Mouse (Mus musculus): ENCODE data around the gene Eif4a3.
"Not testable (repeated sequence)": the region's sequence is repeated elsewhere in the genome, so short reads cannot be mapped to it uniquely, and the experiment has no call there.

Eif4a3 gene

GRCm38 (mm10) chr11:119298917-119299316 lies 972 bp downstream of the Eif4a3 start:
- DNase-seq (ENCODE audit: low spot score): no peak

- no peak for DNase-seq (ENCODE audit: low spot score)
Observed at GRCm38 (mm10) chr11:119297996-119298395, 1.9 kb downstream of the Eif4a3 start.

- not testable (repeated sequence) for DNase-seq (ENCODE audit: low spot score)
Observed at GRCm38 (mm10) chr11:119292861-119293260, 7.0 kb downstream of the Eif4a3 start.

- no peak for DNase-seq (ENCODE audit: low spot score)
Observed at GRCm38 (mm10) chr11:119287207-119287992, 12.5 kb downstream of the Eif4a3 start.

GRCm38 (mm10) chr11:119285791-119286527 lies 13.9 kb downstream of the Eif4a3 start:
- DNase-seq (ENCODE audit: low spot score): no peak

- DNase-seq (ENCODE audit: low spot score): no peak
Observed at GRCm38 (mm10) chr11:119281030-119281429, 18.9 kb downstream of the Eif4a3 start.

GRCm38 (mm10) chr11:119273186-119273930 lies 26.5 kb downstream of the Eif4a3 start:
- no peak for DNase-seq (ENCODE audit: low spot score)

GRCm38 (mm10) chr11:119272492-119272891 lies 27.4 kb downstream of the Eif4a3 start:
- DNase-seq (ENCODE audit: low spot score): not testable (repeated sequence)

- no peak for DNase-seq (ENCODE audit: low spot score)
Observed at GRCm38 (mm10) chr11:119268557-119269195, 31.2 kb downstream of the Eif4a3 start.

- peak; percentile 98 for DNase-seq (ENCODE audit: low spot score)
Observed at GRCm38 (mm10) chr11:119267768-119268556, 31.9 kb downstream of the Eif4a3 start, which contains the start of gene Gaa. Gaa (plus strand) TSS chr11:119267887.

- DNase-seq (ENCODE audit: low spot score): no peak
Observed at GRCm38 (mm10) chr11:119267241-119267674, 32.6 kb downstream of the Eif4a3 start.

GRCm38 (mm10) chr11:119265811-119266210 lies 34.1 kb downstream of the Eif4a3 start:
- no peak for DNase-seq (ENCODE audit: low spot score)

- DNase-seq (ENCODE audit: low spot score): no peak
Observed at GRCm38 (mm10) chr11:119264413-119264812, 35.5 kb downstream of the Eif4a3 start.

GRCm38 (mm10) chr11:119259977-119260376 lies 39.9 kb downstream of the Eif4a3 start:
- DNase-seq (ENCODE audit: low spot score): no peak

- DNase-seq (ENCODE audit: low spot score): peak; percentile 63
Observed at GRCm38 (mm10) chr11:119258572-119259322, 41.1 kb downstream of the Eif4a3 start.

GRCm38 (mm10) chr11:119258216-119258571 lies 41.7 kb downstream of the Eif4a3 start:
- no peak for DNase-seq (ENCODE audit: low spot score)

- not testable (repeated sequence) for DNase-seq (ENCODE audit: low spot score)
Observed at GRCm38 (mm10) chr11:119256557-119256956, 43.3 kb downstream of the Eif4a3 start.

GRCm38 (mm10) chr11:119252854-119253541 lies 46.9 kb downstream of the Eif4a3 start:
- peak; percentile 87 for DNase-seq (ENCODE audit: low spot score)

GRCm38 (mm10) chr11:119250998-119251397 lies 48.9 kb downstream of the Eif4a3 start:
- peak; percentile 31 for DNase-seq (ENCODE audit: low spot score)

GRCm38 (mm10) chr11:119249011-119249410 lies 50.9 kb downstream of the Eif4a3 start:
- DNase-seq (ENCODE audit: low spot score): peak; percentile 89

Measured in embryo, embryonic 10 days (tissue).